Mouse (Mus musculus) hindbrain, embryonic 10.5 days (tissue): ENCODE measurements around the gene Fignl1. TPM values are rescaled to one million over a fixed set of nuclear protein-coding genes. Genes with fewer than 3 reads are reported as not detected.

ENCODE experiments used
- polyA plus RNA-seq: library from polyadenylated mRNA; unstranded; fragments of >200 nt; fragmentation: Nextera tagmentation; extraction: Ambion mirVana; gene quantifications from 2 replicates; pipeline ENCODE4 v1.2.1, GENCODE M21; 2016

The Fignl1 gene
- polyA plus RNA-seq, 1 experiment from 2014 or later, result 67.8 TPM

Other genes with a start within 250 kb of the Fignl1 start
- not detected in 2 replicates for gene 4930512M02Rik, start 181.1 kb downstream of the Fignl1 start, polyA plus RNA-seq
- gene Ikzf1, start 124.0 kb downstream of the Fignl1 start, polyA plus RNA-seq, result 2.0 and 3.6 TPM in 2 replicates
- 10.2 TPM in 2 replicates for gene Ddc, start 89.2 kb upstream of the Fignl1 start, polyA plus RNA-seq
- gene Grb10, start 229.7 kb upstream of the Fignl1 start, polyA plus RNA-seq, result 410 and 548 TPM in 2 replicates